Mouse (Mus musculus) bone marrow macrophage, adult 2 months (primary cell): ENCODE results near the gene Rcn1.

ENCODE experiments used
- CTCF ChIP-seq: IDR thresholded peaks from 2 replicates; pipeline ENCODE4 v1.5.1; 2012; ENCODE audit warnings: low read depth, mild to moderate bottlenecking, low read length, moderate library complexity
- POLR2A ChIP-seq: IDR thresholded peaks from 2 replicates; pipeline ENCODE4 v1.6.1; 2012; ENCODE audit warnings: mild to moderate bottlenecking, low read depth, low read length, borderline replicate concordance

DNA sequence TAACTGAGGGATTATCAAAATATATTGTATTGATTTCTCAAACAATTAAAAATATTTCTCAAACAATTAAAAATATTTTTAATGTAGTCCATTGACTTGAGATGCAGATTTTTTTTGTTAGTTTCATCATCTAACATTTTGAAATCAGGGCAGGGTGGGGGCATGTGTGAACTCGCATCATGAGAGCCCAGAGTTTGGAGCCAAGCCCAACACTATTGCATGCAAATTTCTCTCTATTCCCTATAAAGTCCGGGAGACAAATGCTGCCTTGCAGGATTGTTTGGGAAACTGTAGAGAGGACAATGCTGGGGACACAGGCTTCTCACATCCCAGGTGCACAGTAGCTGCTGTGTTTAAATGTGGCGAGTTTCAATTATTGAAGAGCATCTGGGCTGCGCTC, 23.4 kb downstream of the Rcn1 start:
- no peak for TF ChIP-seq CTCF
- TF ChIP-seq POLR2A: no peak
